Mouse (Mus musculus) testis, adult 2 months (tissue): Measurements from ENCODE around the gene Trpm4. TPM values are rescaled to one million over a fixed set of nuclear protein-coding genes. Genes with fewer than 3 reads are reported as not detected.

Source experiments
- H3K27ac ChIP-seq: fragments of 200-500 bp; 2 replicates; pipeline ENCODE4 v1.5.1; 2012; ENCODE audit warnings: low read depth, low read length; ENCODE audit not compliant: control insufficient read depth, insufficient read depth
- H3K27me3 ChIP-seq: fragments of 200-500 bp; 2 replicates; pipeline ENCODE4 v1.6.1; 2012; ENCODE audit warnings: mild to moderate bottlenecking, low read length, moderate library complexity; ENCODE audit not compliant: control insufficient read depth, insufficient read depth
- H3K36me3 ChIP-seq: fragments of 200-500 bp; 2 replicates; pipeline ENCODE4 v1.6.1; 2012; ENCODE audit warnings: mild to moderate bottlenecking, low read length; ENCODE audit not compliant: control insufficient read depth, insufficient read depth
- H3K4me1 ChIP-seq: fragments of 200-500 bp; 2 replicates; pipeline ENCODE4 v1.6.1; 2012; ENCODE audit warnings: low read length; ENCODE audit not compliant: control insufficient read depth, insufficient read depth
- H3K4me3 ChIP-seq: fragments of 200-500 bp; 2 replicates; pipeline ENCODE4 v1.5.1; 2012; ENCODE audit warnings: low read depth, mild to moderate bottlenecking, low read length, moderate library complexity, mixed read lengths; ENCODE audit not compliant: control insufficient read depth
- CTCF ChIP-seq: fragments of 200-500 bp; IDR thresholded peaks from 2 replicates; pipeline ENCODE4 v1.5.1; 2012; ENCODE audit warnings: low read depth, mild to moderate bottlenecking, inconsistent platforms, low read length, moderate library complexity; ENCODE audit not compliant: control insufficient read depth, insufficient read depth, insufficient replicate concordance
- POLR2A ChIP-seq: fragments of 200-500 bp; IDR thresholded peaks from 2 replicates; pipeline ENCODE4 v1.6.1; 2012; ENCODE audit warnings: low read depth, mild to moderate bottlenecking, inconsistent platforms, low read length, moderate library complexity; ENCODE audit not compliant: control insufficient read depth
- polyA plus RNA-seq: library from polyadenylated mRNA; depleted of rRNA; stranded (reverse); fragments of >200 nt; gene quantifications from 2 replicates; pipeline ENCODE4 v1.2.3, GENCODE M21; 2012

Gene Trpm4
- polyA plus RNA-seq, 1 experiment = 54.8 TPM

DNA sequence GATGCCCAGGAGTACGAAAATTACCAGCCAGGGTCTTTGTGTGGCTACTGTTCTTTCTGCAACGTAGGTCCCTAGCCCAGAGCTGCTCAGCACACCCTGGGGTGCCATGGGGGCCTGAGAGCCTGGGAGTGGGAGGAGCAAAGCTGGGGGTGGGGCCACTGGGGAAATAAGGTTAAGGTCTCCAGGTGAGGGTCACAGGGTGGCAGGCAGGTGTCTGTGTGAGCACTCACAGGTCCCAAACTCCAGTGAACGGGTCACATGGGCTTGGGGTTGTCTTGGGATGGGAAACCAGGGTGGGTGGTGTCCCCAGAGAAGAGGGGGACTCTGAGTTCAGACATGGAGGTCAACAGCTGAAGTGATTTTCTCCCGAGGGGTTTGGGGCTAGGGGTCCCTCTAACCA is 3.9 kb upstream of the Trpm4 start:
- H3K27ac ChIP-seq = no peak overlapping the region
- no peaks in the 10 kb centered on the region; the same call in 1 of the 2 replicates for H3K27me3 ChIP-seq
- H3K4me1 ChIP-seq = peaks cover 43% of the 10 kb centered on the region
- TF ChIP-seq CTCF (no peak), POLR2A (no peak)
- no peaks in the 10 kb centered on the region for H3K36me3 ChIP-seq
- no peak overlapping the region for H3K4me3 ChIP-seq

GRCm38 (mm10) chr7:45336319-45336718 is 2.7 kb upstream of the Trpm4 start:
- H3K27ac ChIP-seq = no peak overlapping the region
- TF ChIP-seq CTCF (no peak), POLR2A (no peak)
- H3K36me3 ChIP-seq = no peaks in the 10 kb centered on the region
- peaks cover 41% of the 10 kb centered on the region for H3K4me1 ChIP-seq
- no peaks in the 10 kb centered on the region; the same call in 1 of the 2 replicates for H3K27me3 ChIP-seq
- H3K4me3 ChIP-seq = no peak overlapping the region

GRCm38 (mm10) chr7:45335056-45335455 is 1.5 kb upstream of the Trpm4 start, which contains the start of gene Hrc:
Gene Hrc (plus strand): TSS chr7:45335290.
- Histone ChIP-seq H3K27ac (no peak within 1 kb of the TSS), H3K36me3 (no peaks in the 10 kb centered on the region), H3K4me3 (peak within 1 kb of the TSS; percentile 72), H3K27me3 (no peaks in the 10 kb centered on the region; the same call in 1 of the 2 replicates), H3K4me1 (peaks cover 33% of the 10 kb centered on the region)
- no peak for TF ChIP-seq POLR2A

GRCm38 (mm10) chr7:45334605-45335004 is 1.0 kb upstream of the Trpm4 start:
- Histone ChIP-seq H3K4me3 (no peak overlapping the region), H3K27ac (no peak overlapping the region), H3K4me1 (peaks cover 28% of the 10 kb centered on the region), H3K36me3 (no peaks in the 10 kb centered on the region), H3K27me3 (no peaks in the 10 kb centered on the region; the same call in 1 of the 2 replicates)
- TF ChIP-seq POLR2A (no peak), CTCF (no peak)

- TF ChIP-seq POLR2A (no peak), CTCF (no peak)
- Histone ChIP-seq H3K4me3 (peak overlapping the region; percentile 72), H3K27me3 (no peaks in the 10 kb centered on the region; the same call in 1 of the 2 replicates), H3K27ac (no peak overlapping the region), H3K4me1 (peaks cover 13% of the 10 kb centered on the region), H3K36me3 (no peaks in the 10 kb centered on the region)
These were observed 725 bp downstream of the Trpm4 start for GRCm38 (mm10) chr7:45332685-45333425.

- H3K27ac ChIP-seq = no peak overlapping the region
- H3K36me3 ChIP-seq = no peaks in the 10 kb centered on the region
- H3K4me1 ChIP-seq = peaks cover 19% of the 10 kb centered on the region
- no peak overlapping the region for H3K4me3 ChIP-seq
- H3K27me3 ChIP-seq = no peaks in the 10 kb centered on the region; the same call in 1 of the 2 replicates
- TF ChIP-seq POLR2A (no peak), CTCF (peak; percentile 72; the same call in 1 of the 2 replicates)
These were observed 2.1 kb downstream of the Trpm4 start for GRCm38 (mm10) chr7:45331502-45331901.

GRCm38 (mm10) chr7:45328841-45329475 is 4.6 kb downstream of the Trpm4 start:
- Histone ChIP-seq H3K27ac (no peak overlapping the region), H3K27me3 (no peaks in the 10 kb centered on the region; the same call in 1 of the 2 replicates), H3K4me1 (peaks cover 19% of the 10 kb centered on the region), H3K36me3 (no peaks in the 10 kb centered on the region), H3K4me3 (no peak overlapping the region)
- TF ChIP-seq CTCF (no peak), POLR2A (no peak)

- H3K4me1 ChIP-seq = peaks cover 6% of the 10 kb centered on the region
- H3K4me3 ChIP-seq = no peak overlapping the region
- no peak overlapping the region for H3K27ac ChIP-seq
- H3K36me3 ChIP-seq = no peaks in the 10 kb centered on the region
- TF ChIP-seq CTCF = peak; percentile 13; the same call in 1 of the 2 replicates
- no peak for TF ChIP-seq POLR2A
- H3K27me3 ChIP-seq = no peaks in the 10 kb centered on the region
These were observed 7.8 kb downstream of the Trpm4 start for GRCm38 (mm10) chr7:45325800-45326199.
